Mouse (Mus musculus) embryonic facial prominence, embryonic 12.5 days (tissue): ENCODE measurements at regions not wholly inside any gene's neighbourhood (a gene's known extent, or its start where the extent isn't known, plus 50 kb on each side); places are given as distances from the start of the nearest gene placed in this dataset.

Experiments
- ATAC-seq: fragments of 200-750 bp; cut with Nextera tagmentation; 2 replicates; pipeline ENCODE4 v1.8.0; 2017; ENCODE audit not compliant: insufficient number of reproducible peaks, insufficient read depth, low FRiP score, low TSS enrichment
- H3K27ac ChIP-seq: fragments of 300-500 bp; sonication (generic); 2 replicates; pipeline ENCODE4 v1.5.1; 2016; ENCODE audit warnings: mild to moderate bottlenecking
- H3K27me3 ChIP-seq: fragments of 300-500 bp; sonication (generic); 2 replicates; pipeline ENCODE4 v1.6.1; 2016; ENCODE audit warnings: mild to moderate bottlenecking, moderate library complexity
- H3K36me3 ChIP-seq: fragments of 300-500 bp; sonication (generic); 2 replicates; pipeline ENCODE4 v1.6.1; 2016; ENCODE audit warnings: mild to moderate bottlenecking
- H3K4me1 ChIP-seq: fragments of 300-500 bp; sonication (generic); 2 replicates; pipeline ENCODE4 v1.6.1; 2016
- H3K4me2 ChIP-seq: fragments of 300-500 bp; sonication (generic); replicated peaks from 2 replicates; pipeline ENCODE4 v1.6.1; 2016; ENCODE audit warnings: mild to moderate bottlenecking, moderate library complexity
- H3K4me3 ChIP-seq: fragments of 300-500 bp; sonication (generic); 2 replicates; pipeline ENCODE4 v1.5.1; 2016; ENCODE audit warnings: mild to moderate bottlenecking
- H3K9ac ChIP-seq: fragments of 300-500 bp; sonication (generic); 2 replicates; pipeline ENCODE4 v1.6.1; 2016; ENCODE audit warnings: mild to moderate bottlenecking, moderate library complexity
- H3K9me3 ChIP-seq: fragments of 300-500 bp; sonication (generic); 2 replicates; pipeline ENCODE4 v1.6.1; 2016; ENCODE audit warnings: mild to moderate bottlenecking, moderate library complexity
- WGBS: fragments of 180-500 bp; shearing (Covaris S2); methylation state at CpG from one replicate; pipeline ENCODE4 v1.1.7; 2016; 5-methylcytosine and 5-hydroxymethylcytosine counted together

GRCm38 (mm10) chr17:72674658-72675057 is 70.2 kb upstream of the Alk start:
- no peaks in the 10 kb centered on the region for H3K4me1 ChIP-seq
- H3K27ac ChIP-seq: no peak overlapping the region
- H3K9me3 ChIP-seq: no peaks in the 10 kb centered on the region
- no peak overlapping the region for H3K4me3 ChIP-seq
- H3K9ac ChIP-seq: no peak overlapping the region
- H3K4me2 ChIP-seq: no peak overlapping the region
- no peaks in the 10 kb centered on the region for H3K36me3 ChIP-seq
- no peak for ATAC-seq
- WGBS: 59% methylated on average over 4 of the region's 4 CpGs
- no peaks in the 10 kb centered on the region for H3K27me3 ChIP-seq

- Histone ChIP-seq H3K36me3 (no peaks in the 10 kb centered on the region), H3K4me1 (no peaks in the 10 kb centered on the region), H3K4me2 (no peak overlapping the region), H3K9me3 (no peaks in the 10 kb centered on the region), H3K27me3 (no peaks in the 10 kb centered on the region), H3K27ac (no peak overlapping the region), H3K4me3 (no peak overlapping the region), H3K9ac (no peak overlapping the region)
- ATAC-seq: no peak
- WGBS: 58% methylated on average over 3 of the region's 3 CpGs
These were observed 67.6 kb upstream of the Alk start for GRCm38 (mm10) chr17:72672010-72672409.

GRCm38 (mm10) chr17:72666961-72667360 is 62.5 kb upstream of the Alk start:
- no peak overlapping the region for H3K27ac ChIP-seq
- H3K36me3 ChIP-seq: no peaks in the 10 kb centered on the region
- ATAC-seq: no peak
- no peaks in the 10 kb centered on the region for H3K9me3 ChIP-seq
- H3K9ac ChIP-seq: no peak overlapping the region
- H3K4me2 ChIP-seq: no peak overlapping the region
- no peaks in the 10 kb centered on the region for H3K4me1 ChIP-seq
- no peaks in the 10 kb centered on the region for H3K27me3 ChIP-seq
- H3K4me3 ChIP-seq: no peak overlapping the region
- WGBS: 74% methylated on average over 2 of the region's 2 CpGs

- Histone ChIP-seq H3K9me3 (no peaks in the 10 kb centered on the region), H3K27ac (no peak overlapping the region), H3K4me2 (no peak overlapping the region), H3K4me1 (no peaks in the 10 kb centered on the region), H3K36me3 (no peaks in the 10 kb centered on the region), H3K27me3 (no peaks in the 10 kb centered on the region), H3K9ac (no peak overlapping the region), H3K4me3 (no peak overlapping the region)
- WGBS: 71% methylated on average over 2 of the region's 2 CpGs
- no peak for ATAC-seq
These were observed 57.3 kb upstream of the Alk start for GRCm38 (mm10) chr17:72661678-72662077.

- no peaks in the 10 kb centered on the region for H3K27me3 ChIP-seq
- WGBS: 58% methylated on average over 6 of the region's 6 CpGs
- no peaks in the 10 kb centered on the region for H3K4me1 ChIP-seq
- no peaks in the 10 kb centered on the region for H3K36me3 ChIP-seq
- no peak overlapping the region for H3K9ac ChIP-seq
- no peak overlapping the region for H3K27ac ChIP-seq
- H3K4me3 ChIP-seq: no peak overlapping the region
- no peak for ATAC-seq
- H3K9me3 ChIP-seq: no peaks in the 10 kb centered on the region
- H3K4me2 ChIP-seq: no peak overlapping the region
These were observed 54.3 kb upstream of the Alk start for GRCm38 (mm10) chr17:72658744-72659143.

- Histone ChIP-seq H3K27ac (no peak overlapping the region), H3K36me3 (no peaks in the 10 kb centered on the region), H3K27me3 (no peaks in the 10 kb centered on the region), H3K4me3 (no peak overlapping the region), H3K9ac (no peak overlapping the region), H3K9me3 (no peaks in the 10 kb centered on the region), H3K4me1 (no peaks in the 10 kb centered on the region), H3K4me2 (no peak overlapping the region)
- ATAC-seq: no peak
- WGBS: 54% methylated on average over 8 of the region's 8 CpGs
These were observed 53.4 kb upstream of the Alk start for GRCm38 (mm10) chr17:72657826-72658225.
